Mouse (Mus musculus): Measurements from ENCODE around the gene Fra10ac1. TPM values are rescaled to one million over a fixed set of nuclear protein-coding genes. Genes with fewer than 3 reads are reported as not detected.

Gene Fra10ac1
- total RNA-seq (2014; rRNA removed) = 4.9 and 10.1 TPM in 2 replicates
- 25.5 and 31.4 TPM in 2 replicates for polyA plus RNA-seq (2015; fragmentation: Nextera tagmentation; extraction: Ambion mirVana)

GRCm38 (mm10) chr19:38223905-38224684 lies at the start of gene Fra10ac1:
Gene Fra10ac1, minus strand, starts transcription at chr19:38224156.
- WGBS = under 1% methylated on average over 49 of the region's 49 CpGs
- peak within 1 kb of the TSS; percentile 93 for H3K27ac ChIP-seq (ENCODE audit: low read depth, low read length)
- peak; percentile 80 for TF ChIP-seq CTCF (IDR thresholded peaks at IDR 0.05)
- H3K4me3 ChIP-seq (ENCODE audit: low read depth, low read length) = peak within 1 kb of the TSS; percentile 49
- peaks cover 4% of the 10 kb centered on the region; the same call in 1 of the 2 replicates for H3K4me1 ChIP-seq (ENCODE audit: insufficient read depth, low read length)
- peak within 1 kb of the TSS; percentile 66 for H3K9ac ChIP-seq (replicated peaks; ENCODE audit: low read length, poor library complexity, severe bottlenecking)
- peak; percentile 98 for ATAC-seq (ENCODE audit: low FRiP score)
- H3K36me3 ChIP-seq (ENCODE audit: insufficient read depth, low read length) = no peaks in the 10 kb centered on the region
- peak; percentile 96 for DNase-seq (ENCODE audit: low spot score)
- H3K9me3 ChIP-seq (ENCODE audit: low read length) = no peaks in the 10 kb centered on the region
- H3K4me2 ChIP-seq (ENCODE audit: low read depth, low read length, poor library complexity, severe bottlenecking) = peak within 1 kb of the TSS; percentile 53
- no peaks in the 10 kb centered on the region for H3K27me3 ChIP-seq (ENCODE audit: insufficient read depth, low read length)

- H3K9ac ChIP-seq (replicated peaks; ENCODE audit: low read length, poor library complexity, severe bottlenecking) = no peak overlapping the region
- no peak overlapping the region for H3K27ac ChIP-seq (ENCODE audit: low read depth, low read length)
- H3K9me3 ChIP-seq (ENCODE audit: low read length) = no peaks in the 10 kb centered on the region
- ATAC-seq (ENCODE audit: low FRiP score) = no peak
- no peak overlapping the region for H3K4me3 ChIP-seq (ENCODE audit: low read depth, low read length)
- no peaks in the 10 kb centered on the region for H3K4me1 ChIP-seq (ENCODE audit: insufficient read depth, low read length)
- H3K4me2 ChIP-seq (ENCODE audit: low read depth, low read length, poor library complexity, severe bottlenecking) = no peak overlapping the region
- DNase-seq (ENCODE audit: low spot score) = no peak
- TF ChIP-seq CTCF (IDR thresholded peaks at IDR 0.05) = no peak
- no peaks in the 10 kb centered on the region for H3K36me3 ChIP-seq (ENCODE audit: insufficient read depth, low read length)
- 52% methylated on average over 6 of the region's 6 CpGs for WGBS
- no peaks in the 10 kb centered on the region for H3K27me3 ChIP-seq (ENCODE audit: insufficient read depth, low read length)
Observed at GRCm38 (mm10) chr19:38271071-38271470, 47.1 kb upstream of the Fra10ac1 start.

GRCm38 (mm10) chr19:38267469-38267868 lies 43.5 kb upstream of the Fra10ac1 start:
- Histone ChIP-seq H3K4me2 (ENCODE audit: low read depth, low read length, poor library complexity, severe bottlenecking) (peak overlapping the region; percentile 15; the same call in 1 of the 2 replicates), H3K4me3 (ENCODE audit: low read depth, low read length) (no peak overlapping the region), H3K27me3 (ENCODE audit: insufficient read depth, low read length) (no peaks in the 10 kb centered on the region), H3K27ac (ENCODE audit: low read depth, low read length) (no peak overlapping the region), H3K36me3 (ENCODE audit: insufficient read depth, low read length) (no peaks in the 10 kb centered on the region), H3K9ac (replicated peaks; ENCODE audit: low read length, poor library complexity, severe bottlenecking) (no peak overlapping the region), H3K4me1 (ENCODE audit: insufficient read depth, low read length) (no peaks in the 10 kb centered on the region; the same call in 1 of the 2 replicates), H3K9me3 (ENCODE audit: low read length) (no peaks in the 10 kb centered on the region)
- no peak for TF ChIP-seq CTCF (IDR thresholded peaks at IDR 0.05)
- DNase-seq (ENCODE audit: low spot score) (no peak), ATAC-seq (ENCODE audit: low FRiP score) (no peak)
- 77% methylated on average over 5 of the region's 5 CpGs for WGBS

GRCm38 (mm10) chr19:38265767-38266166 lies 41.8 kb upstream of the Fra10ac1 start:
- Histone ChIP-seq H3K9me3 (ENCODE audit: low read length) (no peaks in the 10 kb centered on the region), H3K4me1 (ENCODE audit: insufficient read depth, low read length) (no peaks in the 10 kb centered on the region; the same call in 1 of the 2 replicates), H3K4me2 (ENCODE audit: low read depth, low read length, poor library complexity, severe bottlenecking) (peak overlapping the region; percentile 52), H3K27ac (ENCODE audit: low read depth, low read length) (peak overlapping the region; percentile 92), H3K4me3 (ENCODE audit: low read depth, low read length) (peak overlapping the region; percentile 47), H3K27me3 (ENCODE audit: insufficient read depth, low read length) (no peaks in the 10 kb centered on the region), H3K9ac (replicated peaks; ENCODE audit: low read length, poor library complexity, severe bottlenecking) (peak overlapping the region; percentile 67), H3K36me3 (ENCODE audit: insufficient read depth, low read length) (no peaks in the 10 kb centered on the region)
- DNase-seq (ENCODE audit: low spot score) = no peak
- TF ChIP-seq CTCF (IDR thresholded peaks at IDR 0.05) = no peak
- WGBS = 68% methylated on average over 5 of the region's 5 CpGs
- ATAC-seq (ENCODE audit: low FRiP score) = no peak

GRCm38 (mm10) chr19:38264505-38265500 lies 40.8 kb upstream of the Fra10ac1 start, which contains the start of gene Lgi1:
Gene Lgi1, plus strand, starts transcription at chr19:38264536.
- WGBS = 5% methylated on average over 21 of the region's 21 CpGs
- Histone ChIP-seq H3K4me3 (ENCODE audit: low read depth, low read length) (peak within 1 kb of the TSS; percentile 47), H3K36me3 (ENCODE audit: insufficient read depth, low read length) (no peaks in the 10 kb centered on the region), H3K9ac (replicated peaks; ENCODE audit: low read length, poor library complexity, severe bottlenecking) (peak within 1 kb of the TSS; percentile 67), H3K4me1 (ENCODE audit: insufficient read depth, low read length) (no peaks in the 10 kb centered on the region; the same call in 1 of the 2 replicates), H3K27ac (ENCODE audit: low read depth, low read length) (peak within 1 kb of the TSS; percentile 92), H3K4me2 (ENCODE audit: low read depth, low read length, poor library complexity, severe bottlenecking) (peak within 1 kb of the TSS; percentile 52), H3K9me3 (ENCODE audit: low read length) (no peaks in the 10 kb centered on the region), H3K27me3 (ENCODE audit: insufficient read depth, low read length) (no peaks in the 10 kb centered on the region)
- peak; percentile 78 for ATAC-seq (ENCODE audit: low FRiP score)
- DNase-seq (ENCODE audit: low spot score) = peak; percentile 60
- no peak for TF ChIP-seq CTCF (IDR thresholded peaks at IDR 0.05)
